Mouse (Mus musculus): ENCODE measurements around the gene Ube2s.

GRCm38 (mm10) chr7:4752821-4753570 lies 59.4 kb downstream of the Ube2s start, which contains the start of gene Cox6b2:
- TF ChIP-seq POLR2A (IDR thresholded peaks at IDR 0.05; ENCODE audit: borderline replicate concordance, extremely low read depth, low read depth, low read length) (no peak), CTCF (IDR thresholded peaks at IDR 0.05; ENCODE audit: insufficient read depth, low read length) (no peak)
